Mouse (Mus musculus): ENCODE measurements around the gene D430041D05Rik.

D430041D05Rik gene

DNA sequence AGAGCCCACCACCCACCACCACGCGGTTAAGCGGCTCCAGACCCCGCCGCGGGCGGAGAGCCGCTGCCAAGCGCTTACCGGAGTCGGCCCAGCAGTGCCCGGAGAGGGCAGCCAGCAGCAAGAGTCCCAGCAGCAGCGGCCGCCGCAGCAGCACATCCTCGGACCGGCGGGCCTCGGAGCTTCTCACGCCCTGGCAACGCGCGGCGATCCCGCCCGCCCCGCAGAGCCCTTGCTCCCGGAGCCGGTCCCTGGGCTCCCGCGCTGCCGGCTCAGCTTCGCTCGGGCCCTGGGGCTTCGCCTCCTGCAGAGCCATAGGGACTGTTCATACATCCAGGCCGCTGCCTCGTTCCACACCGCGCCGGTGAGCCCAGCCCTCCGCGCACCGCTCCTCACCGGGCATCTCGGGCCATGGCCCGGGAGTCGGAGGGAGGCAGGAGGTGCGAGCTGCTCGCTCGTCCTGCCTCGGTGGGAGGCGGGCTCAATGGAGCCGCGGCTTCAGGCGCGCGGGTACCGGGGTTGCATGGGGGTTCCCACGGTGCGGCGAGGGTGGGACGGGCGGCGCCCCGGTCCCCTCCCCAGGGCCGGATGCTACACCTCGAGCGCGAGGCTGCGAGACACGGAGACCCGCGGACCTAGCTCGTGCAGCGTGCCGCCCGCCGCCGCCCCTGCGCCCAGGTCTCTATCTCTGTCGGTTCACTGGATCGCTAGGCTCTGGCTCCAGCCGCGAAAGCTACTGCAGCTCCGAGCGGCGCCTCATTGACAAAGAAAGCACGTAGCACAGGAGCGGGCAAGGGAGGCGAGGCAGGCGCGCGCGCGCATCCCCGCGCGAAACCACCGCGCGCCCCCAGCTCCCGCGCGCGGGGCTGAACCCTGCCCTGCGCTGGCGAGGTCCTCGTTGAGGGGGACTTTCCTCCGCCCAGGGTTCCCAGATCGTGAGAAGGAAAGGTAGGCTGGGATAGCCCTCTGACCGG lies 677 bp downstream of the D430041D05Rik start:
- in situ Hi-C loops (cut with MseI, MboI): loop anchor here in 1 of 2 experiments (10.0 kb wide), 1 partner anchor 375 kb away; no protein-coding TSS in a partner anchor

DNA sequence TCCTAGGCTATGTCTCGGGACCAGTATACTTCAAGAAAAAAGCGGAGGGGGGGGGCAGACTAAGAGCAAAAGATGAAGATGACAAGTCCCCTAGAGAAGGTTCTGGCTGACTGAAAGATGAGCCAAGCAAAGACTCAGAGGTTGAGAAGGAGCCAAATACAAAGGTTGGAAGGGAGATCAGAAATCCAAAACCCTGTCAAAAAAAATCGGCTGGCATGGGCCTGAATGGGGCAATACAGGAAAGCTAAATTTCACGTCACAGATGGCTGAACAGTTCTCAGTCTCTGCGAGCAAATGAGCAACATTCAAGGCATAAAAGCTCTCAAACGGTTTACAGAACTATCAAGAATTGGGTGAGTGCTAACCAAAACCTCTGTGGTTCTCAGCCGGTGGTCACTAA lies 2.5 kb downstream of the D430041D05Rik start:
- in situ Hi-C loops (cut with MseI, MboI): no loop called here

DNA sequence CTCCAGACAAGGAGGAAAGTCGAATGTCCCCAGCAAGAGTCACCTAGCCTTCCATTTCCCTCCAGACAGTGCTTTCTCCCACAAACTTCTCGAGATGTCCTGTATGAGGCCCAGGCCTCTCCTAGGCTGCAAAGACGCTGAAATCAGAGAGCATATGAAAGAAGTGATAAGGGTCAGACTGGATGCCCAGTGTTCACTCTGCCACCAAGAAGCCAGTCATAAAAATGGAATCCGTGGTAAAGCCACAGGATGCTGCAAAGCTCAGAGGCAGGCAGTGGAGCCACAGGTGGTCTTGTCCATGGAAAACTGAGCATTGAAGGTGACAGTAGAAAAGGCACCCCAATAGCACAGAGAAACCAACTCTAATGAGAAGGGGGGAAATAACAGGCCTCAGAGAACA lies 2.9 kb downstream of the D430041D05Rik start:
- in situ Hi-C loops (cut with MseI, MboI): no loop called here

DNA sequence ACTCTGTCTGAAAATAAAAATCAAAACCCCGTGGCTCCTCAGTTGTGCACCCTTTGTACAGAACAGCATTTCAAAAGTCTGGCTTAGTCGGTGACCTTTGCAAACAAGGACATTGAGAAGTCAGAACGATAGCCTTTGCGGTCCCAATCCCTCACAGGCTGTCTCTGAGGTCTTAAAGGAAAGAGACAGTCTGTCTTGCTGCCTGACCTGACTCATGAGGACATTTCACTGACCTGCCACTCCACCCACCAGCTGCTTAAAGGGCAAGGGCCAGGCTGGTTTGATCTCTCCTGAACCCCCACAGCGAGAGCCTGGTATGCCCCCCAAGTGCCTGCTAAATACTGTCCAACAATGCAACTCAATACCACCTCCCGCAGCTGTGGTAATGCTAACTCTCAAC lies 6.8 kb downstream of the D430041D05Rik start:
- in situ Hi-C loops (cut with MseI, MboI): no loop called here

DNA sequence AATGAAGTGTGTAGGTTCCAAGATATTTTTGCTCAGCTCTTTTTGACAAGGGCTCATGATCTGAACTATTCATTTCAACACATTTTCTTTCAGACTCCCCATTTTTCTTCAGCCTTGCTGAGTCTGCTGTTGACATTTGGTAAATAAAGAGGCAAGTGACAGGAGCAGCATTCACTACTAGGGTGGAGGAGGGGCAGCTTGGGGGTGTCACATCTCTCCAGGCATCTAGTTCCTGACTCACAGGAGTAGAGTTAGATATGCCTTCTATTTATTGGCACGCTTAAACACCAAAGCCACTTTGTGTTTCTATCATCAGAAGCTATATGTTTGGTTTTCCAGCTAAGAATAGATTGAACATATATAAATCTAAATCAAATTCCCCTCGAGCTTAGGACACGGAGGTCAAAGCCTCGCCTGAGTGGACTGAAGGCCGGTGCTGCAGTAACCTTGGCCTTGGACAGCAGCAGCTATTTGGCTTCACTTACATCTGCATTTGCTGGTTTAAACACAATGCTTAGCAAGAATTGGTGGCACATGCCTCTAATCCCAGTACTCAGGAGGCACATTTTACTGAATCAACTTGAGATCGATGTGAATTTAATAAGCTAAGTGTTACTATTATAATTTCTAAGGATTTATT lies 12.0 kb downstream of the D430041D05Rik start:
- in situ Hi-C loops (cut with MseI, MboI): no loop called here

GRCm38 (mm10) chr2:104395961-104396360 lies 14.9 kb downstream of the D430041D05Rik start:
- in situ Hi-C loops (cut with MseI, MboI): no loop called here

- in situ Hi-C loops (cut with MseI, MboI): no loop called here
Measured at GRCm38 (mm10) chr2:104394769-104395168, 16.0 kb downstream of the D430041D05Rik start.

DNA sequence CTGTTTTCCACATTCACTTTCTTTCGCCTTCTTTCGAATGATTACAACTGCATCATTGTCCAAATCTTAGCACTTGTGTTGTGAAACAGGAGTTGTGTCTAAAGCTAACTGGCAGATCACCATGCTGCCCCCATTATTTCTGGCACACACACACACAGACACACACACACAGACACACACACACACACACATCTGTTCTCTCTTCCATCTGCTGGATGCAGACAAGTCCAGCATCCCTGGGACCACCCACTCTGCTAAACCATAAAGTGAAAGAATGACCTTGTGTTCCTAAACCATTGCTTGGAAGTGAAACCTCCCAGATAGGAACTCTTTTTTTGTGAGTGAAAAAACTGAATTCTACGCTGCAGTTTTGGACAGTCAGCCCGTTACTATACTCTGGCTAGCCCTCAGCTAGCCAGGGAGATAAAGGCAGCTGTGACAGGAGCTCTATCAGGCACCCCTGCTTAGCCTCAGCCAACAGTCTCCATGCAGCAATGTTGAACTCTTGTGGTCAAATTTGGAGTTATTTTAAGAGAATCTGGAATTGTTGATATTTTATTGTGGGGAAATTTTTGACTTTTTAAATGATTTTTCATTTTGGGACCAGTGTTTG lies 18.0 kb downstream of the D430041D05Rik start:
- in situ Hi-C loops (cut with MseI, MboI): no loop called here

- in situ Hi-C loops (cut with MseI, MboI): no loop called here
Measured at GRCm38 (mm10) chr2:104389231-104389630, 21.6 kb downstream of the D430041D05Rik start.

DNA sequence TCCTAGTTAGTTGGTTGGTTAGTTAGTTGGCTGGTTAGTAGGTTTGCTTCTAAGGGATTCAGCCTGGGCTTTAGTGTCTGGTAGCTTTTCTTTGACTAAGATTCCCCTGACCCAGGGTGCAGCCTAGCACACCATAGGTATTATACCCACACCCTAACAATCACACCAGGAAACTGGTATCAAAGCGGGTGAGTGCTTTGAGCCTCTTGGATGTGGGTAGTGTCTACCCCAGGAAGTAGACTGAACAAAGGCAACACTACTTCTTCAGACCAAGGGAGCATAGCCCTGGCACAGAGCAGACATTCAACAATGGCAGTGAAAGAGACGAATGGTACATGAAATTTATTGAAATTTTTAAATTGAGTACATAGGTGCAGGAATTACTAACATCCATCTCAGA lies 24.9 kb downstream of the D430041D05Rik start:
- in situ Hi-C loops (cut with MseI, MboI): no loop called here

GRCm38 (mm10) chr2:104383589-104383988 lies 27.2 kb downstream of the D430041D05Rik start:
- in situ Hi-C loops (cut with MseI, MboI): no loop called here

DNA sequence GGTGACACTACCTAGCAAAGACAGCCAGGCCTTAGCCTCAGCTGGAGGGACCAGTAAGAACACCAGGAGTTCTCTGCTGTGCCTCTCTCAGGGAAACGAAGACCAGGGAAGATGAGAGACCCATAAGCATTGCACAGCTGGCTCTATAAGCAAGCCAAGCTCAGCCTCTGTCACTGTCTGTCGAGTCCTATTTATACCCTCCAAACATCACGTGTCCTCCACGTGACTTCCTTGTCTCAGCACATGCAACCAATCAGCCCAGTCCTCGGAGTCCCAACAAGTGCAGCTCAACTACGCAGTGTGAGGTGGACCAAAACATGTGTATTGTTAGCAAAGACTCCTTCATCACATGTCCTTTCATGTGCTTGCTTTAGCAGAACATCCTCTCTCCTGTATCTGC lies 28.0 kb downstream of the D430041D05Rik start:
- in situ Hi-C loops (cut with MseI, MboI): no loop called here

- in situ Hi-C loops (cut with MseI, MboI): no loop called here
Measured at GRCm38 (mm10) chr2:104379304-104379703, 31.5 kb downstream of the D430041D05Rik start.

DNA sequence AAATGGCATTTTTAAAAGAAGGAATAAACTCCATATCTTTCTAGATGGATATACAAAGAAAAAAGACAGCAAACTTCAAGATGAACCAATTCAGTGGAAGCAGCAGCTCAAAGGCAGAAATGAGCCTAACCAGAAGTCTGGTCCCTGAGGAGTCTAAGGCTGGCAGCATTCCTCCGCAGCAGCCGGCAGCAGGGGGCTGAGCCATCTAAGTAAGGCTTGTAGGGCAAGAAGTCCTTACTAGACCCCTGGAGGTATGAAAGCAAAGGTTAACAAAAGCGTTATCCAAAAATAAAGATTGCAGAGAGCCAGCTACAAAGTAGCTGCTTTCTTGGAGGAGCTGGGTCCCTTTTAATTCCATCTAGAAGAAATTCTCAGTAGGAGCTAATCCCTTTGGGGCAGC lies 32.0 kb downstream of the D430041D05Rik start:
- in situ Hi-C loops (cut with MseI, MboI): no loop called here

DNA sequence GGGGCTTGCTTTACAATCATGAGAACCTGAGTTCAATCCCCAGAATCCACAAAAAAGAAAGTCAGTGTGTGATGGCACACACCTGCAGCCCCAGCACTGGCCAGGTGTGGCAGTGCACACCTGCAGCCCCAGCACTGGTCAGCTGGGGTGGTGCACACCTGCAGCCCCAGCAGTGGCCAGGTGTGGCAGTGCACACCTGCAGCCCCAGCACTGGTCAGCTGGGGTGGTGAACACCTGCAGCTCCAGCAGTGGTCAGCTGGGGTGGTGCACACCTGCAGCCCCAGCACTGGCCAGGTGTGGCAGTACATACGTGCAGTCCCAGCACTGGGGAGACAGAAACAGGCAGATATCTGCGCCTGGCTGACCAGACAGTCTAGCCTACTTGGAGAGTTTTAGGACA lies 32.8 kb downstream of the D430041D05Rik start:
- in situ Hi-C loops (cut with MseI, MboI): no loop called here

DNA sequence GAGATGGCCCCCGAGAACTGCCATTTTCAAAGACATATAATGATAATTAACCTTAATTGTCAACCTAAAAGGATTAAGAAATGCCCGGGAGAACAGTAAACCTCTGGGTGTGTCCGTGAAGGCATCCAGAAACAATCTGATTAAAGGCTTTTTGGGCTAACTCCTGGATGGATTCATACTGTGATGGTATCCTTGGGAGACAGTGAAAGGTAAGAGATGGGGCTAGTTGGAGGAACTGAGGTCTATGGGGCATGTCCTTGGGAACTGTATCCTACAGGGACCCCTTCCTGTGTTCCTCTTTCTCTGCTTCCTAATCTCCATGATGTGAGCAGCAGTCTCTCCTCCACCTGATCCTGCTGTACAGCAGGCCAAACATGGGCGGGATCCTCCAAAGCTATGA lies 38.7 kb downstream of the D430041D05Rik start:
- in situ Hi-C loops (cut with MseI, MboI): no loop called here

DNA sequence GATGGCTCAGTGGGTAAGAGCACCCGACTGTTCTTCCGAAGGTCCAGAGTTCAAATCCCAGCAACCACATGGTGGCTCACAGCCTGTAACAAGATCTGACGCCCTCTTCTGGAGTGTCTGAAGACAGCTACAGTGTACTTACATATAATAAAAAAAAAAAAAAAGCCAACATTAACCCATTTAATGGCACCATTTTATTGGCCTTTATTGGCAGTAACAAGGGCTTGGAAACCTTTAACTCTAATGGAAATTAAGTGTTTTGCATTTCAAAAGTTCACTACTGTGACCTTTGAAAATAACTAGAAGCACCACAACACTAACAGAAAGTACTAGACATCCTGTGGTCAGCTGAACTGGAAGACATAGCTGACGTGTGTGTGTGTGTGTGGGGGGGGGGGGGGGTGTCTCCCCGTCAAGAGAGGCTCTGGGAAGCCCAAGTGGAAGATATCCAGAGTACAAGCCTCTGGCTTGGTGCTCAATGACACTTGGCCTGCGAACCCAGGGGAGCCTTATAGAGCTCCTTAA lies 39.1 kb downstream of the D430041D05Rik start:
- in situ Hi-C loops (cut with MseI, MboI): no loop called here

DNA sequence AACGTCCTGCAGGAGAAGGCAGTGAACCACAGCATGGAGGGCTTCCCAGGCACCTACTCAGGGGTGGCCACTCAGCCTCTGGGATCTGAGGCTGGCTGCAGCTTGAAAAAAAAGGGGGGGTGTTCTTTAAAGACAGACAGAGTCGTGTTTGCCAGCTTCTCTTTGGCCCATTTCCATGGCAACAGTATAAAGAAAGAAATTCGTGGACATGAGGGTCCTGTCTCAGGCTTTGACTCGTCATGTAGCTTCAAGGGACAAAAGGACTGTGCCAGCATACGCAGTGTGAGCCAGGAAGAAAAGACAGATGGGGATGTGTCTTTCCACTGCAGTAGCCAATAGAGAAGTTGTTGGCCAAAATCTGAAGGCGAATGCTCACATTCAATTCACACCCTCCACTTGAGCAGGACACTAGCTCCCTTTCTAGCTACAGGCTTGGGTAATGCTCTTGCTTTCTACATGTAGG lies 42.9 kb downstream of the D430041D05Rik start:
- in situ Hi-C loops (cut with MseI, MboI): no loop called here

- in situ Hi-C loops (cut with MseI, MboI): no loop called here
Measured at GRCm38 (mm10) chr2:104367291-104367690, 43.5 kb downstream of the D430041D05Rik start.

DNA sequence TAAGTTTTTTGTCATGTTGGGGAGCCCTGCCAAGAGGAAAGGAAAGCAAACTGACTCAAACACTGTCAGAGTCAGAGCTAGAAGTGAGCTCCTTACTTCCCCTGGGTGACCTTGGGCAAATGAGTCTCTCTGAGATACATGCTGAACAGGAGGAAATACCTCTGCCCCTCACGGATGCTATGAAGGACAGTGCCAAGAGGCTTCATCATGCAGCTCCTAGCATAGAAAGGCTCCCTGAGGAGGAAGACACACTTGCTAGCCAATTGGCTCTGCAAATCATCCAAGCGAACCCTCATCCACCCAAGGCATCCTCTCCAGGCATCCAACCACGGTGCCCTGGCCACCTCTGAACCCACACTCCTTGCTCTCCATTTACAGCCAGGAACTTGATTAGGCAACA lies 51.5 kb downstream of the D430041D05Rik start:
- in situ Hi-C loops (cut with MseI, MboI): no loop called here

- in situ Hi-C loops (cut with MseI, MboI): no loop called here
Measured at GRCm38 (mm10) chr2:104358881-104359280, 51.9 kb downstream of the D430041D05Rik start.

GRCm38 (mm10) chr2:104356531-104356930 lies 54.3 kb downstream of the D430041D05Rik start:
- in situ Hi-C loops (cut with MseI, MboI): no loop called here
